In genomic region chr17:87795927-87796714, GRCm38 (mm10) we compare ENCODE assay signal across 8 mouse cellular contexts. TPM values are rescaled to one million over a fixed set of nuclear protein-coding genes. Genes with fewer than 3 reads are reported as not detected.
DNase-seq lines count a peak whose midpoint lies in the region; ATAC-seq and TF ChIP-seq lines count a peak whose summit lies in the region.

No protein-coding gene starts in this region.

- 15% methylated on average over 12 of the region's 12 CpGs for WGBS in liver, embryonic 11.5 days
- WGBS in forebrain, embryonic 12.5 days: 31% methylated on average over 12 of the region's 12 CpGs
- WGBS in limb, embryonic 14.5 days: 31% methylated on average over 12 of the region's 12 CpGs

- no peak for TF ChIP-seq POLR2A in limb, embryonic 14.5 days (IDR thresholded peaks at IDR 0.05; ENCODE audit: borderline replicate concordance, extremely low read depth, insufficient read depth, insufficient read length)

- no peaks in the 10 kb centered on the region for H3K36me3 ChIP-seq in liver, embryonic 11.5 days (ENCODE audit: control insufficient read depth, insufficient read depth, low read length)
- no peaks in the 10 kb centered on the region for H3K36me3 ChIP-seq in forebrain, embryonic 12.5 days (replicated peaks)
- H3K36me3 ChIP-seq in limb, embryonic 14.5 days (ENCODE audit: control insufficient read depth, insufficient read depth, low read length): no peaks in the 10 kb centered on the region

- no peak for ATAC-seq in liver, embryonic 11.5 days (replicated peaks; ENCODE audit: low FRiP score)
- ATAC-seq in forebrain, embryonic 12.5 days (ENCODE audit: low FRiP score): no peak
- ATAC-seq in limb, embryonic 14.5 days (ENCODE audit: low FRiP score, low read depth): no peak
- no peak for ATAC-seq in CD4-positive, CD25-positive, alpha-beta regulatory T cell, adult 4 months

- H3K9ac ChIP-seq in liver, embryonic 11.5 days (ENCODE audit: low read depth, low read length): no peak overlapping the region
- H3K9ac ChIP-seq in forebrain, embryonic 12.5 days: 0 out of 2 replicates have a peak overlapping the region, but pooled peaks have one; percentile 4
- H3K9ac ChIP-seq in limb, embryonic 14.5 days (ENCODE audit: low read depth, low read length, severe bottlenecking): no peak overlapping the region

- H3K4me1 ChIP-seq in liver, embryonic 11.5 days (replicated peaks; ENCODE audit: control insufficient read depth, insufficient read depth, low read length): peaks cover 3% of the 10 kb centered on the region
- H3K4me1 ChIP-seq in forebrain, embryonic 12.5 days: peaks cover 25% of the 10 kb centered on the region
- peaks cover 16% of the 10 kb centered on the region for H3K4me1 ChIP-seq in limb, embryonic 14.5 days (ENCODE audit: control insufficient read depth, insufficient read depth, low read length)

- peak overlapping the region; percentile 46 for H3K4me3 ChIP-seq in liver, embryonic 11.5 days (ENCODE audit: low read depth, low read length)
- H3K4me3 ChIP-seq in forebrain, embryonic 12.5 days (replicated peaks): peak overlapping the region; percentile 50
- peak overlapping the region; percentile 45; the same call in 1 of the 2 replicates for H3K4me3 ChIP-seq in limb, embryonic 14.5 days (replicated peaks; ENCODE audit: low read length)

- H3K27ac ChIP-seq in liver, embryonic 11.5 days (ENCODE audit: low read depth, low read length): no peak overlapping the region
- no peak overlapping the region for H3K27ac ChIP-seq in forebrain, embryonic 12.5 days
- no peak overlapping the region for H3K27ac ChIP-seq in limb, embryonic 14.5 days (replicated peaks; ENCODE audit: low read depth, low read length)

- H3K4me2 ChIP-seq in liver, embryonic 11.5 days: peak overlapping the region; percentile 76
- peak overlapping the region; percentile 92 for H3K4me2 ChIP-seq in forebrain, embryonic 12.5 days
- H3K4me2 ChIP-seq in limb, embryonic 14.5 days (replicated peaks; ENCODE audit: low read depth, low read length, severe bottlenecking): no peak overlapping the region; the same call in 1 of the 2 replicates

- no peaks in the 10 kb centered on the region for H3K9me3 ChIP-seq in liver, embryonic 11.5 days (ENCODE audit: control insufficient read depth, low read length)
- no peaks in the 10 kb centered on the region for H3K9me3 ChIP-seq in forebrain, embryonic 12.5 days
- H3K9me3 ChIP-seq in limb, embryonic 14.5 days (ENCODE audit: control insufficient read depth, low read length): no peaks in the 10 kb centered on the region

- no peak for DNase-seq in liver, embryonic 11.5 days (ENCODE audit: low spot score)
- DNase-seq in liver: no peak
- no peak for DNase-seq in limb, embryonic 14.5 days (ENCODE audit: low spot score)
- DNase-seq in right cerebral cortex, postnatal 10 days (ENCODE audit: low spot score in 2 of 2): peak; percentile 38 to 42
- no peak for DNase-seq in gastrocnemius, adult 8-10 months (ENCODE audit: low spot score in 2 of 2)
- no peak for DNase-seq in kidney, postnatal 14 days

- peaks cover 59% of the 10 kb centered on the region for H3K27me3 ChIP-seq in liver, embryonic 11.5 days (replicated peaks; ENCODE audit: control insufficient read depth, insufficient read depth, low read length)
- H3K27me3 ChIP-seq in forebrain, embryonic 12.5 days: peaks cover 73% of the 10 kb centered on the region
- H3K27me3 ChIP-seq in limb, embryonic 14.5 days (ENCODE audit: control insufficient read depth, insufficient read depth, low read length): peaks cover 71% of the 10 kb centered on the region

RNA-seq across cellular contexts. Expression of gene Kcnk12, which starts 1.7 kb away (rescaled TPM):
- 0.64 and 0.86 TPM in 2 replicates for polyA plus RNA-seq in liver, embryonic 11.5 days (2014; fragmentation: Nextera tagmentation; extraction: Ambion mirVana)
- 0.09 and 0.26 TPM in 2 replicates for polyA plus RNA-seq in forebrain, embryonic 12.5 days (2016; fragmentation: Nextera tagmentation; extraction: Ambion mirVana)
- 0.08 and 0.24 TPM in 2 replicates for polyA plus RNA-seq in limb, embryonic 14.5 days (2012; rRNA removed)
- polyA plus RNA-seq in limb, embryonic 14.5 days (2014; fragmentation: Nextera tagmentation; extraction: Ambion mirVana): 0.17 TPM in 1 of 2 replicates, not detected in the other
- not detected for polyA plus RNA-seq in CD4-positive, CD25-positive, alpha-beta regulatory T cell, adult 4 months (2017; shearing (Covaris generic))
- total RNA-seq in gastrocnemius, adult 8-10 months (2022): not detected

Comparison
In these comparisons a context has a peak if more than half of its experiments do, and no peak if none do; other contexts are left out.
1. DNase-seq: peak in right cerebral cortex, postnatal 10 days (2 of 2); none in liver, embryonic 11.5 days (single experiment), liver (single experiment), limb, embryonic 14.5 days (single experiment), gastrocnemius, adult 8-10 months (0 of 2) and kidney, postnatal 14 days (single experiment).
2. Peak in every context shown above with its lines, with median percentiles within 50 percentile points of each other: H3K4me3 ChIP-seq.